Mouse (Mus musculus): Measurements from ENCODE around the gene Tubb5. TPM values are rescaled to one million over a fixed set of nuclear protein-coding genes. Genes with fewer than 3 reads are reported as not detected.

Gene Tubb5
- polyA plus RNA-seq, 1 experiment from 2014 or later: 1,574 TPM

GRCm38 (mm10) chr17:35795656-35796055 is 42.5 kb downstream of the Tubb5 start:
- 85% methylated on average over 6 of the region's 6 CpGs for WGBS
- H3K9me3 ChIP-seq (replicated peaks): 0 out of 2 replicates have a peak, but pooled peaks cover 3% of the 10 kb centered on the region
- no peaks in the 10 kb centered on the region for H3K27me3 ChIP-seq (ENCODE audit: low read depth, poor library complexity, severe bottlenecking)

DNA sequence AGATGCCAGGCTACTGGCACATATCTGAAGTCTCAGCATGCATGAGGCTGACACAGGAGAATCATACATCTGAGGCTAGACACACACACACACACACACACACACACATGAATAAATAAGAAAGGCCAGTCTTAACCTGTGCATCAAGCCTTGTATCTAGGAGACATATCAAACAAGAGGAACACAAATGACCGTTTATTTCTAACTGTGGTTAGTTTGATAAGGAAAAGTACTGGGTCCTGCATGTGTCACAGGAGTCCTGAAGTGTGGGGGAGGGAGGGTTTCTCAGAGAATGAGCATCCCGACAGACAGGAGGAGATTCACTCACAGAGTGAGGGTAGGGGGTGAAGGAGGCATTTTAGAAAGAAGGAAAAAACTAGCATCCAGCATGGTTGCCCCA is 43.0 kb downstream of the Tubb5 start:
- Histone ChIP-seq H3K4me1 (no peaks in the 10 kb centered on the region), H3K27me3 (ENCODE audit: low read depth, poor library complexity, severe bottlenecking) (no peaks in the 10 kb centered on the region), H3K27ac (replicated peaks) (no peak overlapping the region), H3K9me3 (replicated peaks) (0 out of 2 replicates have a peak, but pooled peaks cover 3% of the 10 kb centered on the region), H3K4me3 (no peak overlapping the region), H3K36me3 (no peaks in the 10 kb centered on the region)
- WGBS: 72% methylated on average over 2 of the region's 2 CpGs
- no peak for DNase-seq (ENCODE audit: low spot score)

More at GRCm38 (mm10) chr17:35795656-35796055, 42.5 kb downstream of the Tubb5 start:
- no peak for DNase-seq (ENCODE audit: low spot score)
- H3K27ac ChIP-seq (replicated peaks): no peak overlapping the region
- no peaks in the 10 kb centered on the region for H3K4me1 ChIP-seq
- H3K36me3 ChIP-seq: no peaks in the 10 kb centered on the region
- no peak overlapping the region for H3K4me3 ChIP-seq

DNA sequence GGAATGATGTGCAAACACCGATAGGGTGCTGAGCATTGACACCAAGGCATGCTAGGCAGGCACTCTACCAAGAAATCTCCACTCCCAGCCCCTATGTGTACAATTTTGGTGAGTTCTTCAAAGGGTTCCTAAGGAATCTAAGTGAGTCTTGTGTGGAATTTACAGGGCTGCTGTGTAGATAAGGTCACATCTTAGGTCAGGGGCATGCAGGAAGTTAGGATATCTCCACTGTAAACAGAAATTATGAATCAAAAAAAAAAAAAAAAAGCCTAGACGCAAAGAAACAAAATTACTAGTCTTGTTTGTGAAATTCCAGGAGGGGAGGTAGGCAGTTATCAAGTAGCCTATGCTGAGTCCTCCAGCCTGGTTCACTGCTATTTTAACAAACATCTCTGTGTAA is 45.3 kb downstream of the Tubb5 start:
- Histone ChIP-seq H3K27ac (replicated peaks) (no peak overlapping the region), H3K4me3 (no peak overlapping the region), H3K4me1 (no peaks in the 10 kb centered on the region), H3K27me3 (ENCODE audit: low read depth, poor library complexity, severe bottlenecking) (no peaks in the 10 kb centered on the region), H3K36me3 (no peaks in the 10 kb centered on the region), H3K9me3 (replicated peaks) (no peaks in the 10 kb centered on the region)
- 92% methylated on average over 2 of the region's 2 CpGs for WGBS
- DNase-seq (ENCODE audit: low spot score): no peak

DNA sequence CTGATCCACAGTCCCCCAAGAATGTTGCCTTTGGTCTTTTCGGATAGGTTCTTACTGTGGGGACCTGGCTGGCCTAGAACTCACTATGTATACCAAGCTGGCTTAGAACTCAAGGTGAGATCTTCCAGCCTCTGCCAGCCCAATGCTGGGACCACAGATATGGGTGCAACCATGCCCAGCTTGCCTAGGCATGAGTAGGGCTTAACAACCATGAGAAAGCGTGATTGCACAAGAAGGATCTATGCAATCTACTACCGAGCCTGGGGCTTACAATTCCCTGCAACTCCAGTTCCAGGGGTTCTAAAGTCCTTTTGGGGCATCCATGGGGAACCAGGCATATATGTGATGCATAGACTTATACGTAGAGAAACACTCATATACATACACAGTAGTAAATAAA is 47.2 kb downstream of the Tubb5 start:
- 85% methylated on average over 4 of the region's 4 CpGs for WGBS
- Histone ChIP-seq H3K4me1 (no peaks in the 10 kb centered on the region), H3K9me3 (replicated peaks) (no peaks in the 10 kb centered on the region), H3K4me3 (no peak overlapping the region), H3K36me3 (no peaks in the 10 kb centered on the region), H3K27me3 (ENCODE audit: low read depth, poor library complexity, severe bottlenecking) (no peaks in the 10 kb centered on the region), H3K27ac (replicated peaks) (no peak overlapping the region)
- no peak for DNase-seq (ENCODE audit: low spot score)

- DNase-seq (ENCODE audit: low spot score): no peak
- no peaks in the 10 kb centered on the region for H3K9me3 ChIP-seq (replicated peaks)
- H3K27me3 ChIP-seq (ENCODE audit: low read depth, poor library complexity, severe bottlenecking): no peaks in the 10 kb centered on the region
- 88% methylated on average over 3 of the region's 3 CpGs for WGBS
- no peak overlapping the region for H3K4me3 ChIP-seq
- no peaks in the 10 kb centered on the region for H3K4me1 ChIP-seq
- H3K36me3 ChIP-seq: no peaks in the 10 kb centered on the region
- no peak overlapping the region for H3K27ac ChIP-seq (replicated peaks)
Observed at GRCm38 (mm10) chr17:35788025-35788424, 50.1 kb downstream of the Tubb5 start.

- no peak for DNase-seq (ENCODE audit: low spot score)
- Histone ChIP-seq H3K36me3 (no peaks in the 10 kb centered on the region), H3K27me3 (ENCODE audit: low read depth, poor library complexity, severe bottlenecking) (no peaks in the 10 kb centered on the region), H3K9me3 (replicated peaks) (no peaks in the 10 kb centered on the region), H3K27ac (replicated peaks) (no peak overlapping the region), H3K4me1 (no peaks in the 10 kb centered on the region), H3K4me3 (no peak overlapping the region)
Observed at GRCm38 (mm10) chr17:35787493-35787892, 50.6 kb downstream of the Tubb5 start.

DNA sequence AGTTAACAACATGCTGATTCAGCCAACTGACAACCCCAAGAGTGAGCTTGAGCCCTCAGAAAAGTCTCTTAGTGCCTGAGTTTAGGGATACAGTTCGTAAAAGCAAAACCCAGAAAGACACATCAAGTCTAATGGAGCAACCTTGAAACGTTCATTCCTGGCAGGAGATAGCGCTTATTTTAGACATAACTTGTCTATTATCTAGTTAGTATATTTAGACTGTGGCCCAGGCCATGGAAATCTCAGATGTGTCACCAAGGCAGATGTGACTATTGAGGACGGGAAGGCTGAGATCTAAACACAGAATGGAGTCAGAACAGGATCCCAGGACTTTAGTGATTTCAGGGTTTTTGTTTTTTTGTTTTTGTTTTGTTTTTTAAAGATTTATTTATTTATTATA is 53.0 kb downstream of the Tubb5 start:
- Histone ChIP-seq H3K36me3 (no peaks in the 10 kb centered on the region), H3K4me3 (no peak overlapping the region), H3K4me1 (no peaks in the 10 kb centered on the region), H3K27me3 (ENCODE audit: low read depth, poor library complexity, severe bottlenecking) (no peaks in the 10 kb centered on the region), H3K27ac (replicated peaks) (no peak overlapping the region), H3K9me3 (replicated peaks) (no peaks in the 10 kb centered on the region)
- 86% methylated on average over 4 of the region's 4 CpGs for WGBS
- no peak for DNase-seq (ENCODE audit: low spot score)

- H3K27me3 ChIP-seq (ENCODE audit: low read depth, poor library complexity, severe bottlenecking): no peaks in the 10 kb centered on the region
- 83% methylated on average over 6 of the region's 6 CpGs for WGBS
- H3K4me1 ChIP-seq: no peaks in the 10 kb centered on the region
- no peak overlapping the region for H3K27ac ChIP-seq (replicated peaks)
- no peaks in the 10 kb centered on the region for H3K36me3 ChIP-seq
- H3K4me3 ChIP-seq: no peak overlapping the region
- DNase-seq (ENCODE audit: low spot score): no peak
- H3K9me3 ChIP-seq (replicated peaks): no peaks in the 10 kb centered on the region
Observed at GRCm38 (mm10) chr17:35783944-35784343, 54.2 kb downstream of the Tubb5 start.

Small RNAs within 50 kb of the gene (microRNA-seq; reads per million reads assigned to microRNA genes)
- gene Gm28033: 2.1 reads per million

Other genes starting within 250 kb of the Tubb5 start
- gene Sfta2, start 236.8 kb downstream of the Tubb5 start, polyA plus RNA-seq (2016; fragmentation: Nextera tagmentation; extraction: Ambion mirVana): not detected in 2 replicates
- gene Gm9573, start 211.7 kb downstream of the Tubb5 start, polyA plus RNA-seq (2016; fragmentation: Nextera tagmentation; extraction: Ambion mirVana): not detected in 2 replicates
- 0.17 and 0.22 TPM in 2 replicates for gene Mucl3, start 194.6 kb downstream of the Tubb5 start, polyA plus RNA-seq (2016; fragmentation: Nextera tagmentation; extraction: Ambion mirVana)
- gene Vars2, start 170.7 kb downstream of the Tubb5 start, polyA plus RNA-seq (2016; fragmentation: Nextera tagmentation; extraction: Ambion mirVana): 19.3 and 20.6 TPM in 2 replicates
- gene Gtf2h4, start 164.6 kb downstream of the Tubb5 start, polyA plus RNA-seq (2016; fragmentation: Nextera tagmentation; extraction: Ambion mirVana): 50.1 and 52.3 TPM in 2 replicates
- gene Ddr1, start 133.7 kb downstream of the Tubb5 start, polyA plus RNA-seq (2016; fragmentation: Nextera tagmentation; extraction: Ambion mirVana): 142 and 193 TPM in 2 replicates
- 3.0 and 3.7 TPM in 2 replicates for gene Ier3, start 16.6 kb downstream of the Tubb5 start, polyA plus RNA-seq (2016; fragmentation: Nextera tagmentation; extraction: Ambion mirVana)
- 54.8 and 59.3 TPM in 2 replicates for gene Flot1, start 15.1 kb downstream of the Tubb5 start, polyA plus RNA-seq (2016; fragmentation: Nextera tagmentation; extraction: Ambion mirVana)
- 21.1 and 21.7 TPM in 2 replicates for gene Mdc1, start 3.2 kb upstream of the Tubb5 start, polyA plus RNA-seq (2016; fragmentation: Nextera tagmentation; extraction: Ambion mirVana)
- gene Nrm, start 23.0 kb upstream of the Tubb5 start, polyA plus RNA-seq (2016; fragmentation: Nextera tagmentation; extraction: Ambion mirVana): 80.0 and 84.5 TPM in 2 replicates
- gene Ppp1r18, start 27.3 kb upstream of the Tubb5 start, polyA plus RNA-seq (2016; fragmentation: Nextera tagmentation; extraction: Ambion mirVana): 21.8 and 27.6 TPM in 2 replicates
- 51.6 and 54.3 TPM in 2 replicates for gene Dhx16, start 41.5 kb upstream of the Tubb5 start, polyA plus RNA-seq (2016; fragmentation: Nextera tagmentation; extraction: Ambion mirVana)
- gene 2310061I04Rik, start 59.1 kb upstream of the Tubb5 start, polyA plus RNA-seq (2016; fragmentation: Nextera tagmentation; extraction: Ambion mirVana): 29.0 and 29.6 TPM in 2 replicates
- gene Atat1, start 71.8 kb upstream of the Tubb5 start, polyA plus RNA-seq (2016; fragmentation: Nextera tagmentation; extraction: Ambion mirVana): 124 and 178 TPM in 2 replicates
- gene Mrps18b, start 78.1 kb upstream of the Tubb5 start, polyA plus RNA-seq (2016; fragmentation: Nextera tagmentation; extraction: Ambion mirVana): 72.2 and 92.6 TPM in 2 replicates
- 58.8 and 63.3 TPM in 2 replicates for gene Ppp1r10, start 78.1 kb upstream of the Tubb5 start, polyA plus RNA-seq (2016; fragmentation: Nextera tagmentation; extraction: Ambion mirVana)
- gene Abcf1, start 131.5 kb upstream of the Tubb5 start, polyA plus RNA-seq (2016; fragmentation: Nextera tagmentation; extraction: Ambion mirVana): 117 and 121 TPM in 2 replicates
- 56.3 and 59.7 TPM in 2 replicates for gene Gnl1, start 141.5 kb upstream of the Tubb5 start, polyA plus RNA-seq (2016; fragmentation: Nextera tagmentation; extraction: Ambion mirVana)
- 45.3 and 50.1 TPM in 2 replicates for gene Prr3, start 141.9 kb upstream of the Tubb5 start, polyA plus RNA-seq (2016; fragmentation: Nextera tagmentation; extraction: Ambion mirVana)
- gene H2-T24, start 182.3 kb upstream of the Tubb5 start, polyA plus RNA-seq (2016; fragmentation: Nextera tagmentation; extraction: Ambion mirVana): 4.4 and 5.9 TPM in 2 replicates
- gene H2-T23, start 194.5 kb upstream of the Tubb5 start, polyA plus RNA-seq (2016; fragmentation: Nextera tagmentation; extraction: Ambion mirVana): 3.5 and 4.9 TPM in 2 replicates
- 7.0 and 8.4 TPM in 2 replicates for gene H2-T22, start 204.4 kb upstream of the Tubb5 start, polyA plus RNA-seq (2016; fragmentation: Nextera tagmentation; extraction: Ambion mirVana)
- not detected in 2 replicates for gene Gm6034, start 204.7 kb upstream of the Tubb5 start, polyA plus RNA-seq (2016; fragmentation: Nextera tagmentation; extraction: Ambion mirVana)
- gene Gm11127, start 220.1 kb upstream of the Tubb5 start, polyA plus RNA-seq (2016; fragmentation: Nextera tagmentation; extraction: Ambion mirVana): not detected in 2 replicates